Mouse (Mus musculus) liver, postnatal 0 days (tissue): ENCODE measurements at regions not wholly inside any gene's neighbourhood (a gene's known extent, or its start where the extent isn't known, plus 50 kb on each side); places are given as distances from the start of the nearest gene placed in this dataset.

ENCODE experiments used
- CTCF ChIP-seq: sonication (generic); IDR thresholded peaks from 2 replicates; pipeline ENCODE4 v1.5.1; 2016; ENCODE audit warnings: antibody characterized with exemption, low read depth
- EP300 ChIP-seq: IDR thresholded peaks from 2 replicates; pipeline ENCODE4 v1.6.1; 2016; ENCODE audit warnings: antibody characterized with exemption, low read depth, mild to moderate bottlenecking

DNA sequence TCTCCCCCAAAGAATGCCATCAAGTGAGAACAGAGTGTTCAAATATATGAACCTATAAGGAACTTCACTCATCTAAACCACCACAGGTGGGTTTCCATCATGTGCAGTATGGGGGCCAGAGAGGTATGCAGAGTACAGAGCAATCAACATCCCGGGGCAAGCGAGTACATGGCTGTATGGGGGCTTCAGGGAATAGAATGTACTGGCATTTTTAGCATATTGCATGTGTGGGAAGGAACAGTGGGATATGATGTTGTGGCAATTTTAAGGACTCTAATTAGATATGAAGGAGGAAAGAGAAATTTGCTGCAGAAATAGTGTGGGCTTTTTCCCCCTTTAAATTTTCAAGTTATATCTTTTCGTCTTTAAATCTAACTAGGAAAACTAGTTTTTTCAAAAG lies 344.0 kb downstream of the Trib2 start:
- TF ChIP-seq CTCF = no peak
- no peak for TF ChIP-seq EP300
